Mouse (Mus musculus): ENCODE results near the gene Plcd1.

Gene Plcd1

DNA sequence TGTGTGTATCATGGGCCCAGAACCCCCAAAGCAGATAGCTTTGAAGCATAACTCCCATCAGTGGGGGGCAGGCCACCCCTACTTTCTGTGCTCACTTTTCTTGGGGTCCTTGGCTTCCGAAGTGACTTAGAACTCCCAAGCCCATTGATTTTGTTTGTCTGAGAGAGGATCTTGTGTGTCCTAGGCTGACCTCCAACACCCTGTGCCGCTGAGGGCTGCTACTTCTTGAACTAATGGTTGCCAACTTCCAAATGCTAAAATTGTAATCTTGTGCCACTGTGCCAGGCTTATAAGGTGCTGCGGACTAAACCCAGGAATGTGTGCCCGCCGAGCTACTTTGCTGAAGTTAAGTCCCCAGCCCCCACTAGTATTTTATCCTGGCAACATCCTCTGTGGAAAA lies 2.8 kb downstream of the Plcd1 start:
- no peak for DNase-seq

- DNase-seq: no peak
These were observed 3.9 kb downstream of the Plcd1 start for GRCm38 (mm10) chr9:119089437-119089836.

DNA sequence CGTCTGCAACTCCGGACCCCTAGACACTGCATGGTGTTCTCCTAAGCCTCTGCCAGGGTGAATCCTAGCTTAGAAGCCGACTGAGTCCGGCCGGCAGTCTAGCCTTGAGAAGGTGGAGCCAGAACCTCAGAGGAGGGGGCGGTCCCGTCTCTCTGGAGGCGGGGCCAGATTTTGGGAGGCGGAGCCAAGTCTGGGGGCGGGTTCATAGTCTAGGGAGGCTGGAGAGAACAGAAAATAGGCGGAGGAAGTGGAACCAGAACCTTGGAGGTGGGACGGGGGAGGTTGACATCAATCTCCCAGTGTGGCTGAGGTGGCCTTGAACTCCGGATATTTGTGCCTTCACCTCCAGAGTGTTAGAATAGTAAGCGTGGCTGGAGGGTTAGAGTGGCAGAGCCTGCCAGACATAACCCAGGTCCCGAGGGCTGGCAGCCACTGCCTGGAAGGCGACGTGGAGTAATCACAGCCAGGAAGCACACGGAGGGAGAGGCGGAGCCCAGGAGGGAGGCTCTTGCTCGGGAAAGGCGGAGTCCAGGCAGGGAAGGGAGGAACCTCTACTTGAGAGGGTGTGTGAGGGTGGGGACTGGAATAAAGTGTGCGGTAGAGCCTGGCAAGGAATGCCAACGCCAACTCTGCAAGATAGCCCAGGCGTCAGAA lies 5.0 kb downstream of the Plcd1 start:
- DNase-seq: peak; percentile 58 to 63

GRCm38 (mm10) chr9:119087309-119087708 lies 6.0 kb downstream of the Plcd1 start:
- no peak for DNase-seq

- DNase-seq: no peak
These were observed 6.9 kb downstream of the Plcd1 start for GRCm38 (mm10) chr9:119086451-119086850.

- no peak for DNase-seq
These were observed 9.3 kb downstream of the Plcd1 start for GRCm38 (mm10) chr9:119083966-119084365.

DNA sequence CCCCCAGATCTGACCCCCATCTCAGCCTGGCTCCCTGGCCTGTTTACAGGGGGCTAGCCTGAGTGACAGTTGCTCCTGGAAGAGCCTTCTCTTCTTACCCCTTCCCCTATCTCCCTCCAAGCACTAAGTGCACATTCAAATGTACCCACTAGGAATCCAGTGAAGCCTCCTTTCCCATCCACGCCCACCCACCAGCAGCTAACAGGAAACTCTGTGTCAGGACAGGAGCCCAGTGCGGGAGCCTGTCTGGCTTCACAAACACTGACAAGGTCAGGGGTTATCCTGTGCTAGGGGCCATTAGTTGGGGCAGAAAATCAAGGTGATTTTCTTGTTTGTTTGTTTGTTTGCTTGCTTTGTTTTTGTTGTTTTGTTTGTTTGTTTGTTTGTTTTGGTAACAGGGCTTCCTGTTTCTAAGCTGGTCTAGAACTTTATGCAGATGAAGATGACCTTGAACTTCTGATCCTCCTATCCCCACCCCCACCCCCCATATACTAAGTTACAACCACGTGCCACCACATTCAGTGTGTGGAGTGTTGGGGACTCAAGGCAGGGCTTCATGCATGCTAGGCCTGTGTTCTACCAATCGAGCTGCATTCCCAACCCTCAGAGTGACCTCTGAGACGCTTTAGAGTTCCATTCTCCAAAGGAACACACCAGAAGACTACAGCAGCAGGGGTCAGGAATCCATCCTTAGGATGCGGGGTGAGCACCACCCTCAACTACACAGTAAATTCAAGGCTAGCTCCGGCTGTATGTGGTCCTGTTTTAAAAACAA lies 10.5 kb downstream of the Plcd1 start:
- DNase-seq: no peak

GRCm38 (mm10) chr9:119082039-119082438 lies 11.3 kb downstream of the Plcd1 start:
- DNase-seq: no peak

- no peak for DNase-seq
These were observed 13.1 kb downstream of the Plcd1 start for GRCm38 (mm10) chr9:119080040-119080675.

GRCm38 (mm10) chr9:119075685-119076084 lies 17.6 kb downstream of the Plcd1 start:
- DNase-seq: no peak

DNA sequence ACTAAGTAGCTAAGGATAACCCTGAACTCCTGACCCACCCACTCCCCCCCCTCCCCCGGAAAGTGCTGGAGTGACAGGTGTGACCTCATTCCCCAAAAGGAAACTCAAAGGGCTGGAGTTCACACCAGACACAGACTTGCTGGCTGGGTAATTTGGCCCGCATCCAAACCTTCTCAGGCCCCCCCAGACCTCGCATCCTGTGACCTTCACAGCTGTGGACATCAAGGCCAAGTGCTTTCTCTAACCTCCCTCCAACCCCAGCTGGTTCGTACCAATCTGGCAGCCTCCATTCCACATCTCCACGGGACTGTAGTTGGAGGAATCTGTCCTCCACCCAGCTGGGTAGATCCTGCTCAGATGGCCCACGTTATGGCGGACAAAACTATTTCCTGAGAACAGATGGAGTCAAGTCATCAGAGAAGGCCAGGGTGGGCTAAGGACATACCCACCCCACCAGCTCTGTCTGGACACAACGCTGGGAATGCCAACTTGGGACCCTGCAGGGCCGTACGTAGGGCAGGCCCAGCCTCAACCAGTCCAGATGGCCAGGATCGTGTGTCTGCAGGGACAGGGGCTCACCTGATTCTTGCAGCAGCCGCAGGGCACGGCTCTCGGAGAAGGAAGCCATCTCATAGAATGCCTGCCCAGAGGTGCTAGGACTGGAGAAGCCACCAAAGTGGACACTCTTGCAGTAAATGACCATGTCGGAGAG lies 20.0 kb downstream of the Plcd1 start:
- DNase-seq: no peak

DNA sequence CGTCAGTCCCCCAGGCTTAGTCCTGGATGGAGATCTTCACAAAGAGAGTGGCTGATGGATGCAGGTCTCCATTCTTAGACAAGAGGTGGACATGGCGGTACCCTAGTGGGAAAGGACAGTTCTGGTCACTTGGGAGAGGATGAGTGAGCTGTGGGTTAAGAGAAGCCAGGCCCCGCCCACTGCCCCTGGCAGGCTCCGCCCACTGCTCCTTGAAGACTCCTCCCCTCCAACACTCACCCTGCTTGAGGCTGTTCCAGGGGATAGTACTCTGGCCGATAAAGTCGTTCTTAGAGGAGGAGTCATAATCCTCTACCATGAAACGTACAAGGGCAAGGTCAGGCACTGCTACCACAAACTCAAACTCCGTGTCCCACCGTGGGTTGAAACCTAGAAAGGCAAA lies 21.5 kb downstream of the Plcd1 start:
- DNase-seq: no peak

- DNase-seq: no peak
These were observed 23.0 kb downstream of the Plcd1 start for GRCm38 (mm10) chr9:119070173-119070825.

DNA sequence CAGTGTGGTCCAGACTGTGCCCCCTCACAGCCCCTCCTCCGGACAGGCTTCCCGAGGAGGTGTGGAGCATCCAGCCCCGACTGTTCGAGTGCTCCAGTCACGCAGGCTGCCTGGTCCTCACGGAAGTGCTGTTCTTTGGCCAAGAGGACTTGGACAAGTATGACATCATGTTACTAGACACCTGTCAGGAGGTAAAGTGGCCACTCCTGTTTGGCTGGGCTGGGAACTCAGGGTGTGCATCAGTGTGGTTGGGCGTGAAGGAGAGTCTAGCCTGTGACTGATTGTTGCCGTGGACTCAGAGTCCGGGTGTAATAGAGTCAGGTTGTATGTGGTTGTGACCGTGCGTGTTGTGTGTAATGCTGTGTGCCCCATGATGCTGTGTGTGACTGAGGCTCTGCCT lies 25.0 kb downstream of the Plcd1 start:
- DNase-seq: no peak

DNA sequence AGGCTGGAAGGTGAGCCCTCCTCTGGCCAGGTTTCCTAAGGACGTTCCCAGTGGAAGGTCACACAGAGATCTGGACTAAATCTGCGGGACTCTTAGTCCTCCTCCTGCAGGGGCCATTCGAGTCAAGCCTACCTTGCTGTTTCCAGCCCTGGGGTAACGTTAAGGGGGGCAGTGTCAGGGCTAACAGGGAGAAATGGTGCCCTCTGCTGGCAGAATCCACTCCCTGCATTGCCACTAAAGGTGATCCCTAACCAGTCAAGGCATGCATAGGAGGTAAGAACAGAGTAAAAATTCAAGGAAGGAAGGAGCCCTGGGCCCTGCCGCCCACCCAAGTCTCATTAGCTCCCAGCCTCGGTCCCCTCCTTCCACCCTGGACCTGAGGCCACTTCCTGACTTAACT lies 25.7 kb downstream of the Plcd1 start:
- DNase-seq: peak; percentile 70 to 72

DNA sequence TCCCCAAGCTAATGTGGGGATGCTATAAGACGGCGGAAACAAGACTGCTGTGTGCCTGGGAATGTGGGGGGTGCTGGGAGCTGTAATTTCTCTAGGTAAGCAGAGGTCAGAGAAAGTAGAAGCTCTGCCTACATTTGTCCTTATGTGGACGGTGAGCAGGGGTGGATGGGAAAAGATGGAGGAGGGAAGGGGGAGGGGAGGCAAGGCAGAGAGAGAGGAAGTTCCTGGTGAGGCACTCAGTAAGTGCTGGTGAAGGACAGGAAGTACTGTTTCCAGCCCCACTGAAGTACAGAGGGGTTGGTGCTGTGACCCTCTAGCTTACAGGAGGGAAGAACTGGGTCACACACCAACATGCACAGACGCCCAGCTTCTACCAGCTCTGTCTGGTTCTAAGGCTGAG lies 29.0 kb downstream of the Plcd1 start:
- no peak for DNase-seq

DNA sequence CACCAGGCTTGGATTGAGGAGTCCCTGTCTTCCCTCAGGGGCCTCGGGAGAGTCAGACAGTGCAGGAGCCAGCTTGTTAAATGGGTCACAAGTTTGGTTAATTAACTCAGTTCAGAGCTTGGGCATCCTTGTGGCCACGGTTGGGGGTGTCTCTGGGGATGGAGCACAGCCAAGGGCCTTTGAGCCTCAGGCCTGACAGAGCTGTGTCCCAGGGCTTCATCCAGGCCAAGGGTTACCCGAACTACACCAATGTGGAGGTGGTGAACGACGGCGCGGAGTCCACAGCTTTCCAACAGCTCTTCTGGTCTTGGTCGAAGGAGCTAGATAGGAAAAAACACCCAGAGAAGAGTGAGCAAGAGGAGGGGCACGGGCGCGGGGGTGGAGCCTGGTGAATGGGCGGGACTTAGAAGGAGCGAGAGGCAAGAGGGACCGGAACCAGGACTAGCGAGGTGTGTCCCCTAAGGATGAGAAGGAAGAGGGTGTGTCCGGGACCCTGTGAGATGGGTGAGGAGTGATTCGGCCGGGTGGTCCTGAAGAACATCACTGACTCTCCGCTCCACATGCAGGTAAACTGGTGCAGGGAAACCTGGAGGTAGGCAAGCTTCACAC lies 30.2 kb downstream of the Plcd1 start:
- DNase-seq: peak in 1 of 2 experiments; percentile 18

- DNase-seq: no peak
These were observed 32.6 kb downstream of the Plcd1 start for GRCm38 (mm10) chr9:119060701-119061100.

DNA sequence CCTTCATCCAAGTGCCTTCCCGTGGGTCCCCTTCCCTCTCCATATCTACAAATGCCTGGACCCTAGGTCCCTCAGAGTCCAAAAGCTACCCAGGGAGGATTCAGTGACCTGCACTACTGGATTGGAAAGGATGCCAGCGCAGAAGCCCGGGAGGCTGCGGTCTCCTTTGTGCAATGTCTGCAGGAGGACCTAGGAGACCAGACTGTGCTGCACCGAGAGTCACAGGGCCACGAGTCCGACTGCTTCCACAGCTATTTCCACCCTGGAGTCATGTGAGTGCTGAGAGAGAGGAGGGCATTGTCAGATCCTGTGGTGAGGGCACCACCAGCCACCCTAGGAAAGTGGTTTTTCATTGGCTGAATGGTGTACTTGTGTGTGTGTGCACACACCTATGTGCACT lies 35.1 kb downstream of the Plcd1 start:
- no peak for DNase-seq

DNA sequence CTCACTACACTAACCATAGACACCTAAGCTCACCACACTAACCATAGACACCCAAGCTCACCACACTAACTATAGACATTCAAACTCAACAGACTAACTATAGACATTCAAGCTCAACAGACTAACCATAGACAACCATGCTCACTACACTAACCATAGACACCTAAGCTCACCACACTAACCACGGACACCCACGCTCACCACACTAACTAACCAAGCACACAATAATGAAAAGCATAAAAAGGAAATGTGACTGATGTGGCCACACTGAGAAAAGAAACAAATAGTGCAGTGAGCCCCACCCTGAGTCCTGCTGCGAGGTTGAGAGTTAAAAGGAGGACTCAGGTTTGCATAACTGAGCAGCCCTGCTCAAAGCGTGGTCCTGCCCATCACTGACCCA lies 38.0 kb downstream of the Plcd1 start:
- DNase-seq: no peak

DNA sequence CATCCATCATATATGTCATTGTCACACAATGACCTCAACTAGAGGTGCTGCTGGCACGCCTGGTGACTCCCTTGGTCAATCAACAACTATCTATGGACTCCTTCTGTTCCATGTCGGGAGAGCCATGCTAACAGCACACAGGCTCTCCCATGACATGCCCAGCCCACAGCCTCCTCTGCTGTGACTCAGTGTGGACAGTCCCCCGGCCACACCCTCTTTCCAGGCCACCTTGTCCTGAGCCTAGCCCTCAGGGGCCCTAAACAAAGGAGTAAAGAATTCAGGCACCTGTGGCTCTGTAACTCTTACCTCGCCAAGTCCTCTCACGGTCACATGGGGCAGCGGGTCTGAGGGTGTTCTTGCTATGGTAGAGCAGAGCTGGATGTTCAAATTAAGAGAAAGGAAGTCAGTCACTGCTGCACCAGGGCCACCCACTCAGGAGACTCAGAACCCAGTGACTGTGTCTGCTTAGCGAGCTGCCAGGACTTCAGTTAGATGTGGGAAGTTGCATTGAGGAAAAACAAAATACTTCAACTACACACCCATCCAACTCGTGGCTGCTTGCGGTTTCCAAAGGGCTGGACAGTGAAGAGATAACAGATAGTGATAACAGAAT lies 39.2 kb downstream of the Plcd1 start:
- DNase-seq: no peak
